Mouse (Mus musculus) brain, adult 2 months (tissue): ENCODE data around the gene Simc1.

Experiments
- DNase-seq: peaks from one replicate; pipeline ENCODE4 v3.0.0; 2011; ENCODE audit warnings: low read depth, low spot score

Gene Simc1

DNA sequence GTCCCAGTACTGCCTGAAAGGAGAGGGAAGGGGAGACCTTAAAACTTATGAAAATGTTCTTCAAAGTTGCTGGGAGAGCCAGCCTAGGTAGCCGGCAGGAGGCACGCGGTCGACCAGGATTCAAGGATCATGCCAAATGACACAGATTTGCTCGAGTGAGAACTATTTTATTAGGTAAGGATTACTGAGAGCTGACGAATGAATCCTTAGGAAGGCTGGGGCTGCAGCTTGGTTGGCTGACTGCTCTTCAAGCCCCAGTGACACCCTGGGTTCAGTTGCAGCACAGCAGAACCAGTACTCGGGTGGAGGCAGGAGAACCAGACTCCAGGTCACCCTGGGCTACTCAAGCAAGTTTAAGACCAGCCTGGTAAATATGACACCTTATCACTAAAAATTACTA is 44.5 kb downstream of the Simc1 start:
- DNase-seq = no peak

DNA sequence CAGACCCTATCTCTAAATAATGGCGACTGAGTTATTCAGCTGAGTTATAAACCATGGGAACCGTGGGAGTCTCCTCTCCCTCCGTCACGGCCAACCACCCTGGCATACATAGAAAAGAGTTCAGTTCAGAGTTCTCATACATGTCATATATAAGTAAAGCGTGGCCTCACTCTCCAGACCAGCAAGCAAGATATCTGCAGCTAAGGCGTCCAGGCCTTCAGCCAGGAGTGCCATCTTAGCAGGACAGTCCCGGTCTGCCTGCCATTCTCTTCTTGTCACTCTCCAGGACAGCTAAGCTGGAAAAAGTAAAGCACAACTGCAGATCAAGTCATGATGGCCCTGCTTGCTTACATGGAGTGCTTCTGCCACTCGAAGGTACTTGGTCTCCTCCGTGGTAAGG is 52.6 kb downstream of the Simc1 start:
- no peak for DNase-seq

DNA sequence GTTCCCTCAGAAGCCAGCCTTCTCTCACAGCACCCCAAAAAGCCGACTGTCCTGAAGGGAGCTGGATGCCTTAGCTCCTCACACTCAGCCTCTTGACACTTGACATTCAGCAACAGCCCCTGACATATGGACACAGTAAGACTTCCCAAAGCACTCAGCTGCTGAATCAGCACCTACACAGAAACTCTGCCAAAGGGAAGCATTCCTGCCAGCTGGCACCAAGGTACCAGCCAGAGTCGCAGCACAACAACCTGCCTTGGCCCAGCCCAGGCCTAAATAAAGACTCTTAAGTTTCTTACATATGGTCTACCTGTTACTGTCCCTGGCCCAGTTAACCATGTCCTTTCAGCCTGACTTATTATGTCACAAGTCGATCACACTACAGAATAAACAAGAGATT is 53.2 kb downstream of the Simc1 start:
- peak; percentile 98 for DNase-seq

DNA sequence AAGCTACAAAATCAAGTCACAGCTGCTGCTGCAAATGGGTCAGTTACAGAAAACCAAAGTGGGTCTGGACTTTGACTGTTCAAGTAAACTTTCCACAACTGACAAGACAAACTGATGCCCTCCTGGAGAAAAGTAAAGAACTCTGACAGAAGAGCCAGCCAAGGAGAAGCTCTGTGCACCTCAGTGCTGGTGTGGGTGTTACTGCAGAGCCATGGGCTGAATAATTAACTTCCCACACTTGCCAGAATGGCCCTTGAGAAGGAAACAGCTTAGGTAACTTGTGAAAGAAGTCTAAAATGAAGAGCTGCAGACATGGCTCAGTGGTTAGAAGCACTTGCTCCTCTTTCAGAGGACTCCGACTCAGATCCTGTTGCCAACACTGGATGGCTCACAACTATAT is 54.1 kb downstream of the Simc1 start:
- peak; percentile 59 for DNase-seq

DNA sequence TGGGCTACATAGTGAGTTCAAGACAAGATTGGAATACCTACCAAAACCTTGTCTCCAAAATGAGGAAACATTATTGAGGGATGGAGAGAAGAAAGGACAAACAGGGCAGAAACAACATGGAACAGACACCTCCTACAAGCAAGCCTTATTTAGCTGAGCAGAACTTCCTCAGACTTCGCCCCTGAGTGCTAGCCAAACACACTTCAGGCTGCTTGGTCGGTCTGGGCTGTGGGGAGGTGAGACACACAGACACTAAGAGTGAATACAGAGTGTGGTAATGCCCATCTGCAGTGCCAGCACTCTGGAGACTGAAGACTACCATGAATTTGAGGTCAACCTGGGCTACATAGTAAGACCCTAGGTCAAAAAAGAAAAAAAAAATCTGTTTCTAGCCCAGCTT is 56.1 kb downstream of the Simc1 start:
- peak; percentile 53 for DNase-seq

DNA sequence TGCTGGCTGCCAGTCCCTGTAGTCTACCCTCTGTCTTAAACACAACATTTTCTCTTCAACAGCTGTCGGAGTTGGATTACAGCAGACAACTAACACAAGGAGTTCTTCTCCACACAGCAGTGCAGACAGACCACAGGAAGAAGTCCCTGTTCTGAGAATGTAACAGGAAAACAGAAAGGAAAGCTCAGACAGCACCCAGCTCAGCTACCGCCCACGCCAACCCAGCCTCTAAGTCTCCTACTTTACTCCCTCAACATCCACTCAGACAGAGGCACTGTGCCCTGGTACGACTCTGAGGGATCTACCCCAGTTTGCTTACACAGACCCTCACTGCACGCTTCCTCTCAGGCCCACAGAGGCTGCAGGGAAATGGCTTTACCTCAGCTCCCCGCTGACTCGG is 57.0 kb downstream of the Simc1 start:
- peak; percentile 69 for DNase-seq

DNA sequence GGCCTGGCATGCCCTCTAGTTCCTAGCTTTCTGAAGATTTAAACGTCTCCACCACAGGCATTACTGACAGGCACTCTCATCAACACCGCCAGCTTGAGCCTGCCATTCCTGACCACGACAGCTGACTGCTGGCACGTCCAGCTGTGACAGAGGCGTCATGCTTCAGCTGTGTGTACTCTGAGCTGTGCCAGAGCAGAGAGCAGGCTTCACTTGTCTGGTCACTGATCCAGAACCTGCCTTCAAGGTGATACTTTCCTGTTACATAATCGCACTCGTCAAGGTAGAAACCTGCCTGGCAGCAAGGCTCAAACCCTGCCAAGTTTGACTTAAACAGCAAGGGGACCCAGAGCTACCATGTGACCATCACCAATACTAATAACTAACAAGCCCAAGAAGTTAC is 59.0 kb downstream of the Simc1 start:
- DNase-seq = peak; percentile 27

DNA sequence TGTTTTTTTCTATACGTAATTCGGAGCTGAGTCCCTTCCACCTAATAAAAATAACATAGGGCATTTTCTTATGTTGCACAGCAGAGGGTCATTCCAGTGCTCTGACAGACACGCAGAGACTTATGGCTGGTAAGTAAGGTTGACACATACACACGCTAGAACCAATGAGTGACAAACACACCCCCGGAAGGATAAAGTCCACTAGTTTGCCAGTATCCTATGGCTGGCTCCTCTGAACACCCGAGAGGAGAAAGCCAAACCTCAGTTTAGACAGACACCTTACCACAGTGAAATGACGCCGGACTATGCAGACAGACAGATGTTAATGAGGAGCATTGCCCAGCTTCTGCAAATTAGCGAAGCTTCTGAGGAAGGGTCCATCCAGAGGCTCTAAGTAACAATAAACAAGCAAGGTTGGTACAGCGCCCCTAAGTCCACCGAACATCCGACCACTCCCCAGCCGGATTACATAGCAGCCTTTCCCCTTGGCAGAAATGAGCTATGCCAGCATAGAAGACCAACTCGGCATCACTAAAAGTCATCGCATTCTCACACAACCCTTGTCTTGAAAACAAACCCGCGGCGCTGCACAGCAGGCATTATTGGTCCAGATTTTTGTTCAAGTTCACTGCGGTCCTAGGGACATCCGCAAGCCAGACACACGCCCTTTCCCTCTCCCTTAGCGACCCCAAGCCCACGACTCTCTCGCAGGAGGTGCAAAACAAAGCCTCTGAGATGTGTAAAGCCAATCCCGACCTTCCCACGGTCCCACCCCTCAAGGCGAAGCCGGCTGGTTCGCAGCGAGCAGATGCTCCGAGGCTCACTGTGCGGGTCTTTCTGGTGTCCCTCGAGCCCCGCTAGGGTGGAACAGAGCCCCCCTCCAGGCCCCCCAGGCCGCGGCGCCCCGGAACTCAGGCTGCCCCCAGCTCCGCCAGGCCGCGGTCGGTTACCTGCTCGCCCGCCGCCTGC is 60.9 kb downstream of the Simc1 start:
- DNase-seq = peak; percentile 29

DNA sequence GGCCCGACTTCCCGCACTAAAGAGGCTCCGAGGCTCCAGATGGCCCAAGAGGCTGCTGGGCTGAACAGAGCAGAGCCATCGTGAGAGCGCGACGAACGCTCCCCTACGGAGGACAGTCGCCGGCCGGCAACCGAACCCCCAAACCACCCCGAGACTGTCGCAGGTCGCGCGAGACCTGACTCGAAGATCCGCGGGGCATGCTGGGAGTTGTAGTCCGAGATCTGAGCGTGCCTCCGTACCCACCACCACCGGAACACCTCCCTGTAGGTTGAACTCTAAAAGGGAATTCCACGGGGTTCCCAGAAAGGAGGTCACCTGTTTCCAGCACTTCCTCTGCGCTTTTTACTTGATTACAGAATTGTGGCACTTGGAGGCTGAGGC is 61.6 kb downstream of the Simc1 start, which contains the start of gene 4833439L19Rik:
Gene 4833439L19Rik (minus strand): TSS at position 235 of the 381 bp plus-strand sequence.
- peak; percentile 99 for DNase-seq

DNA sequence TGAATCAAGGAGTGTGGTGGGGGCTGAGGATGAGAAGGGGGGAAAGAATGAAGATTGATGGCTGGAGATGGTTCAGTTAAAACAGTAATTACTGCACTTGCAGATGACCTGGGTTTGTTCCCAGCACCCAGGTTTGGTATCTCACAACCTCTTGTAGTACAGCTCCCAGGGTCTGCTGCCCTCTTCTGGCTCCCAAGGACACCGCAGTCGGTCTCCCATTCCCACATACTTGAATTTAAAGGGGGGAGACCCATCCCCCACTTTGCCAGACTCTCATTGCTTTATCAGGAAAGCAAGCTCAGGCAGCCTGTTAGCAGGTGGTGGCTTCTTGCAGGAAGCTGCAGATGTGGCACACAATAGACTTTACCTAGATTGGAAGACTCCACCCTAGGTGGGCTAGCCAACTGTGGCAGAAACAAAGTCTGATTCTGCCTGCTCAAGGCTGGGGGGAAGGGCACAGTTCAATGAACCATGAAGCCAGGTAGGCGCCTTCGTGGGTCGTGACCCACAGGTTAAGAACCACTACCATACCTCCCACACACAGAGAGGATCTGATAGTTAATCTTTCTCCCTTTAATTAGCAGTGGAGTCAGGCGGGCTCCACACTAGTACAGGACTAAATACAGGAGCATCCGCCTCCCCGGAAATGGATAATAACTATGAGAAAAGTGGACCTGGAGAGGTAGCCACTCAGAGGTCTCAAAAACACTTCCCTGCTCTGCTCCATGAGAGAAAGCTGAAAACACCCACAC is 62.2 kb downstream of the Simc1 start:
- peak; percentile 71 for DNase-seq

DNA sequence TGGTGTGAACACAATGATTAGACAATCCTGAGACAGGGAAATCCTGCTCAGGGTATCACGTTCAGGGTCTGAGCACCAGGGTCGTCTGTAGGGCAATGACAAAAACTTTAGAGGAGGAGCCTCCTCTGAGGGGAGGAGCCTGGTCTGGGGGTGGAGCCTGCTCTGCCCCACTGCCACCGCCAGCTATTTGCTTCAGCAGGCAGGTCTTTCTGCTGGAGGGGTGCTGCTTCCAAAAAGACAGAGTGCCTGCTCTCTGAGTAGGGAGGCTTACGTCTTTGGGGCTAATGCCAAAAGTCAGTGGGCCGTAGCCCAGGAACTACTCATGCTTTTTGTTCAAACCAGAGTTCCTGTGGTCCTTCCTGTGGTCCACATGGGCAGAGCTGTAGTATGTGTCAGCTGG is 64.8 kb downstream of the Simc1 start:
- no peak for DNase-seq

DNA sequence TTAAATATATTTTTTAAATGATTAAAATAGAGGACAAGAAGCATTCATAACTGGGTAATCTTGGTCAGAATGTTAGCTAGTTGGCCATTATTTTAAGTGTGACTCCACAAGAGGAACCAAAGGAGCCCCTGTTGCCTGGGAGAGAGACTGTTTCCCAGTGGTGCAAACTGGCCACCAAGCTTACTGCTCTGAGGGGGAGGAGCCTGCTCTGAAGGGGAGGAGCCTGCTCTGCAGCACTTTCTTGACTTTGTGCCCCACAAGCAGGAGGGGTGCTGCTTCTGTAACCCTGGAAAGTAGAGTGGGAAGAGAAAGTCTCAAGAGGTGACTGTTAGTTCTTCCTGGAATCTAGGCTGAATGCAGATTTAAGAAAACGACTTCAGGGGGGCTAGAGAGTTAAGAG is 65.7 kb downstream of the Simc1 start:
- no peak for DNase-seq

DNA sequence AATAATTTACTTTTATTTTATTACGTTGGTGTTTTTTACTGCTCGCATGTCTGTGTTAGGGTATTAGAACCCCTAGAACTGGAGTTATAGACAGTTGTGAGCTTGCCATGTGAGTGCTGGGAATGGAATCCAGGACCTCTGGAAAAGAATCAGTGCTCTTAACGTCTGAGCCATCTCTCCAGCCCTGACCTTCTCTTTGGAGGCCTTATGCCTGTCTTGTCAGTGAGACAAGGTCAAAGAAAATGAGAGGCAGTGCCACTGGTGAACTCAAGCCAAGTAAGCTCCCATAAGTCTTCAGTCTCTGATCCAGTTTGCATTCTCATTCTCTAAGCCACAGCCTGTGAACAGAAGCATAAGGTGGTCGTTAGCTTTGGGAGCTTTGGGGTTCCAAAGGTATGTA is 67.2 kb downstream of the Simc1 start:
- DNase-seq = no peak

DNA sequence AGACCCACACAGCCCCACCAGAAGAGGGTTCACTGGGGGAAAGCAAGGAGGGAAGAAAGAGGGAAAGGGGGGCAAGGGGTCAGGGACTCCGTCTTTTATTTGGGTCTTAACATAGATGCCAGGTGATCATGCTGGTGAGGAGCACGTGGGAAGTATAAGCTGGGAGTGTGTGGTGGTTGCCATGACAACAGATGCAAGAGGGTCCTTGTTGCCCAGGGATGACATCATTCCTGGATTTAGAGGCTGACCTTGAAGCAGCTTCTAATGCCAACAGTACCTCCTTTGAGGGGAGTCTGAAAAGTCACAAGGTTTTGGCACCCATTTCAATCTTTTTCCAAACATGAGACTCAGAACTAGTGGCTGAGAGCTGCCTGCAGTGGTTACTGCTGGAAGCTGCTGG is 68.1 kb downstream of the Simc1 start:
- DNase-seq = peak; percentile 46

DNA sequence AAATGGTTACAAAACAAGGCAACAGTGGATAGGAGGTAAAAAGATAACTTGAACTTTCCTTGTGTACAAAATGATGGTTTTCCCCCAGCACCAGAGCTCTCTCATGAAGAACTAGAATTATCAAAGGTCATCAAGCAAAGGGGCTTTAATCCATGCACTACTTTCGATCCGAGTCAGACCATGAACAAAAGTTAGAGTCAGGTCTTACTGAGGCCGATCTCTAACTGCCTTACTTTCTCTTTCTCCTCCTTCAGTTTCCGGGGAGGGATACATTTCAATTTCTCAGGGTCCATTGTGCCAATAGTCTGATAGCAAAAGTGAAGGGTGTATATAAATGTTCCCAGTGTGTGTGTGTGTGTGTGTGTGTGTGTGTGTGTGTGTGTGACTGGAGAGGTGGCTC is 69.0 kb downstream of the Simc1 start:
- no peak for DNase-seq

DNA sequence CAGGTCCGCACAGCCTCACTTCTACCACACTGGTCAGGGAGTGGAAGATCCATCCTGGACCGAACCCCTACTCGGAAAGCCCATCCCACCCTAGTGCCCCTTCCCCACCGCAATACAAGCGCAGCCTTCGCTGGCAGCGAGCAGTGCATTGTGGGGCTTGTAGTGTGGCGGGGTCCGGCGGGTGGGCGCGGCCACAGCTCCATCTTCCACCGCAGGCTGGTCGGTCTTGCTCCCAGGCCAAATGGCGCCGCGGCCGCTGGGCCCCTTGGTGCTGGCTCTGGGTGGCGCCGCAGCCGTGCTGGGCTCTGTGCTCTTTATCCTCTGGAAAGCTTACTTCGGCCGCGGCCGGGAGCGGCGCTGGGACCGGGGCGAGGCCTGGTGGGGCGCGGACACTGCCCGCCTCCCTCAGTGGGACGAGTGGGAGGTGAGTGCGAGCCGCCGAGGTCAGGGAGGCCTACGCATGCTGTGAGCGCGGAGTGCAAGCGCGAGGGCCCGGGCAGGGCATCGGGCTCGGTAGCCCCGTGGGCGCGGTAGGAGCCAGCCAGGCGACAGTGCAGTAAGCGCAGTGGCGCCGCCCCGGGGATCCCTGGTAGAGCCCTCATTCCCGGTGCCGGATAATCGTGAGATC is 71.4 kb downstream of the Simc1 start, which contains the start of gene Arl10:
Gene Arl10 (plus strand): TSS at position 162 of the 628 bp plus-strand sequence.
- DNase-seq = peak; percentile 82

DNA sequence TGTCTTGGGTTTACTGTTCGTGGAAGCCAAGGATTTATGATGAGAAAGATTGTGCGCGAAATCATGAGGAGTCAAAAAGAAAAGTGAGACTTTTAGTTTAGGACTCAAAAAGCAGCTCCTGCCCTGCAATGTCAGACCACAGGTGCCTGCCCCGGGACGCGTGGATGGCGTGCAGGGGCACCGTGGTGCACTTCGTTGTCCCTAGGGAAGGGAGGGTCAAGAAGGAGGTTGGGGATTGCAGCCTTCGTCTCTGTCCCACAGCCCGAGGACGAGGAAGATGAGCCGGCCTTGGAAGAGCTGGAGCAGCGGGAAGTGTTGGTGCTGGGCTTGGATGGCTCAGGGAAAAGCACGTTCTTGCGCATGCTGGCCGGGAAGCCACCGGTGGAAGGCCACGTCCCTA is 71.9 kb downstream of the Simc1 start:
- no peak for DNase-seq

DNA sequence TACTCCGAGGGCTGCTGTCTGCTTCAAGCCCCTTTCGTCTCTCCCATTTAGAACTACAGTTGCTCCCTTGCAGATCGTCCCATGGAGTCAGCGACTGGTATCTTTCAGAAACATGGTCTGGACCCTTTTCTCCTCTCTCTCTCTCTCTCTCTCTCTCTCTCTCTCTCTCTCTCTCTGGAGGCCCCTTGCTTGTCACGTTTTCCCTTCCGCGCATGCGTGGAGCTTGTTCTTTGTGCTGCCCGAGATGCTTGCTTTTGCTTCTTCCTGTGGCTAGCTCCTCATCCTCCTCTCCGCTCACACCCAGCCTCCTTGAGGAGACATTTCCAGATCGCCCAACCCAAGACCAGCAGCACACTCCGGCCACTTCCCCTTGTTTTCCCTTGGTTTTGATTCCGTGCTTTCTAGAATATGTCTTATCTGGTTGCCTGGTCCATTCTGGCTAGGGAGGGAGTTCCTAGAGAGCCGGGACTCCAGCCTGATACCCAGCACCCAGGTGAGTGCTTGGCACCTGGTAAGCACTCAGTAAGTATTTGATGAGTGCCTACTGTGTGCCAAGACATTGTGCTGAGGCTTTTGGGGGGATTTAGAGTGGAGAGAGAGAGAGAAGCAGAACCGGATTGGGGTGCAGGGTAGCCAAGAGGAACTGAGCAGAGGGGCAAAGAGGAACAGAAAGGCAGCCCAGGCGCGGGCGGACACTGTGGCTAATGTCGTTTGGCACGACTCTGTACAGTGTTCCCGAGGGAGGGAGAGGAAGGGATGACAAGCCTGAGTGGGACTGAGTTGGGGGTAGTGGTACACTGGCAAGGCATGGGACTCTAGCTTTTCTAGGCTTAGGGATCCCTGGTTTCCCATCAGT is 74.3 kb downstream of the Simc1 start:
- DNase-seq = no peak

DNA sequence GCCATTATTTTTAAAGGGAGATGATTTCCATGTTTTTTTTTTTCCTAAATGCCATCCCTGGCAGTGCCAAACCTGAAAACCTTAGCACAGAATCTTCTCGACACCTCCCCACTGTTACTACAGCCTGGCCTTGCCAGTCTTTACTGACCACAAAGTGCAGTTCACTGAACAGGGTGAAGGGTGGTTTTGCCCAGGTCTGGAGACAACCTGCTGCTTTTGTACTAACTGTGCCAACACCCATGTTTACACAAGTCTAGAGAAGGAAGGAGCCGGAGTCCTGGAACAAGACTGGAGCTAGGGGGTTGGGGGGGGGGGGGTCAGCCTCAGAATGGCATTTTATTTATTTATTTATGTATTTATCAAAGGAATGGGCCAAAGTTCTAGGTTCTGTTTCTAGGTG is 77.8 kb downstream of the Simc1 start:
- no peak for DNase-seq

DNA sequence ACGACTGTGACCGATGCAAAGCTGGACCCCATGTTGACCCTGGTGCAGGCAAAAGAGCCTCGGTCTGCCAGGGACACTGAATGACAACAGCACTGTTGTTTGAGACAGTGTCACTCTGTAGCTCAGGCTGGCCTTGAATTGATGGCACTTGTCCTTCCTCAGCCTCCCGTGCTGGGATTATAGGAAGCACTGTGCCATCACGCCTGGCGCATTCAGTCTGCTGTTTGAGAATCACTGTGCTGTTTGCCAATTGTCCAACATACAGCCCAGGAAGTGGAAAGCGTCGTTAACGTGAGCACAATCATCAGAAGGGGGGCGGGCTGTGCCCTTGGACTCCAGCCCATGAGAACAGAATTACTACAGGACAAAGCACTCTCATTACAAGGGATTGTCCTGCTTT is 78.5 kb downstream of the Simc1 start:
- DNase-seq = peak; percentile 64

DNA sequence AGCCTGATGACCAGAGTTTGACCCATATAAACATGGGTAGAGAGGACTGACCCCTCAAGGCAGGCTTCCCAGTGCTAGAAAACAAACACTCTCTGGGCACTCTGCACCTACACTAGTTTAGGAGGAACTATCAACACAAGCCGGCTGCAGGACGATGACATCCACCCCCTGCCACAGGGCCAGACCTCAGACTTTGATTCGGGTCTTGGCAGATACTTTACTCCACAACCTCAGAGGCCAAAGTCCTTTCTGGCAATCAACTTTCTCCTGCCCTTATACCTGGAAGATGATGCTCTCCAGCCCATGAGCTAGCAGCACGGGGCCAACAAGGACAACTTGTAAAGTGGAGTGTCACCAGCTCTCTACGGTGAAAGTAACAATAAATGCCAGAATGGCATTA is 79.3 kb downstream of the Simc1 start:
- no peak for DNase-seq
